Mouse (Mus musculus) thymus, postnatal 25 days (tissue): ENCODE data around the gene Apol7b.
"Not testable (repeated sequence)": the region's sequence is repeated elsewhere in the genome, so short reads cannot be mapped to it uniquely, and the experiment has no call there.

Source experiments
- DNase-seq: peaks from one replicate; pipeline ENCODE4 v3.0.0; 2022

Gene Apol7b

GRCm38 (mm10) chr15:77447392-77447791 lies at the start of gene Apol7b:
Gene Apol7b (minus strand): TSS chr15:77447492.
- not testable (repeated sequence) for DNase-seq

GRCm38 (mm10) chr15:77494694-77495093 lies 47.4 kb upstream of the Apol7b start:
- not testable (repeated sequence) for DNase-seq

- DNase-seq, result not testable (repeated sequence)
Observed at GRCm38 (mm10) chr15:77493181-77493580, 45.9 kb upstream of the Apol7b start.

DNA sequence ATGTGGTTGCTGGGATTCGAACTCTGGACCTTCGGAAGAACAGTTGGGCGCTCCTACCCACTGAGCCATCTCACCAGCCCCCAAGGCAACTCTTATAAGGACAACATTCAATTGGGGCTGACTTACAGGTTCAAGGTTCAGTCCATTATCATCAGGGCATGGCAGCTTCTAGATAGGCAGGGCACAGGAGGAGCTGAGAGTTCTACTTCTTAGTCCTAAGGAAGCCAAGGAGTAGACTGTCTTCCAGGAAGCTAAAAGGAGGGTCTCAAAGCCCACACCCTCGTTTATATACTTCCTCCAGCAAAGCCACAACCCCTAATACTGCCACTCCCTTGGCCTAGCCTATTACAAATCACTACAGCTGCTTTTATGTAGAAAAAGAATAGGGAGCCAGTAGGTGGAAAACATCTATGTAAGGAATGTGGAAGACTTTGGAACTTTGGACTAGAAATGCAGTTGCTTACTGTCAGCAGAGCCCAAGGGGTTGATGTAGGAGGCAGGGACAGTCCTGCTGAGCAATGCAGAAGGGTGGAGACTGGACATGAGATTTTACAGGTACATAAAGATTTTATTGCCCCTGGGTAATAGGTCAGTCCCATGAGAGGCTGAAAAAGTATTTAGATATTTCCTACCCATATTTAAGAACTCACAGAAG lies 35.0 kb upstream of the Apol7b start:
- no peak for DNase-seq

GRCm38 (mm10) chr15:77476693-77477092 lies 29.4 kb upstream of the Apol7b start, which contains the start of gene Apol10a:
Gene Apol10a (plus strand): TSS chr15:77477047.
- DNase-seq, result not testable (repeated sequence)

DNA sequence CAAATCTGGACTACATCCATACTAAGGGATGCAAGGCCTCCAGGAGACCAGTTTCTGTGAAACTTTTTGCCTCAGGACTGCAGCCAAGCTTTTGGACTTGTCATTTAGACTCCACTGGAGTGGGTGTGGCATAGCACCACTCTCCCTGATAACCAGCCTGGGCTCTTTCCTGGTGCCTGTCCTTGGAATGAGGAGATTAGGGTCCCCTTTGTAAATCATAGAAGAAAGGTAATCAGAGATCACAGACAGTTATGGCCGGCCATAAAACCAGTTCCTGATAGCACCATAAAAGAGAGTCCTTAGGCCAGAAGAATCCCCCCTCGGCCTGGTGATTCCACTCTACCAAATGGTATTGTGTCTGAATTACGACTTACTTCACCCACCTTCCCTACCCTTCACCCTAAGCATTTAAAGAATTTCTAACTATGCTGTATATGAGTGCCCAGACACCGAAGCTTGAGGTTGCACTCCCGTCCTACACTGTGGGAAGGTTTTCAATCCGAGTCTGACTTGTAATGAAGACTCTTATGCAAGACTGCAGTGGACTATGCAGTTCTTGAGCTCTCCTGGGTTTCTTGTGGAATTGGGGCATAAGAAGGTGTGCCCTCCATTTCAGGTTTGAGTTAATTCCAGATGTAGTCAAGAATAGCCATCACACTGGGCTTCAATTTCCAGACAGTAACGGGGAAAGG lies 27.6 kb upstream of the Apol7b start:
- not testable (repeated sequence) for DNase-seq

- peak; percentile 24 for DNase-seq
Observed at GRCm38 (mm10) chr15:77449927-77450326, 2.6 kb upstream of the Apol7b start.

GRCm38 (mm10) chr15:77445668-77446067 lies 1.6 kb downstream of the Apol7b start:
- not testable (repeated sequence) for DNase-seq

DNA sequence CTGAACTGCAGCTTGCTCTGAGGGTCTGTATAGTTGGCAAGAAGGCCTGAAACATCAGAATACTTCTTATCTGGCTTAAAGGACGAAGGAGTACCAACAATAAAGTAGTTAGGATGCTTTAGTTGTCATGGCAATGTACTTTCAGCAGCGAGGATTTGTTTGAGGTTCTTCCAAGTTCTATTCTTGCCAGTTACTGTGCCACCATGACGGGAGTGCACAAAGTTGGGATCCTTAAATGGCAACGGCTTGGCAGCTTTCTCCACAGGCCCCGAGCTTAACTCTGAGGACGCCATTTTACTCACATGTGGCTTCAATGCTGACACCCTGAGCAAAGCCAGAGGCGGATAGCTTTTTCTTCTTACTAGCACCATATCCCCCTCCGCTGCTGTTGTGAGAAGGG lies 2.5 kb downstream of the Apol7b start:
- not testable (repeated sequence) for DNase-seq

- not testable (repeated sequence) for DNase-seq
Observed at GRCm38 (mm10) chr15:77428690-77429448, 18.4 kb downstream of the Apol7b start.

DNA sequence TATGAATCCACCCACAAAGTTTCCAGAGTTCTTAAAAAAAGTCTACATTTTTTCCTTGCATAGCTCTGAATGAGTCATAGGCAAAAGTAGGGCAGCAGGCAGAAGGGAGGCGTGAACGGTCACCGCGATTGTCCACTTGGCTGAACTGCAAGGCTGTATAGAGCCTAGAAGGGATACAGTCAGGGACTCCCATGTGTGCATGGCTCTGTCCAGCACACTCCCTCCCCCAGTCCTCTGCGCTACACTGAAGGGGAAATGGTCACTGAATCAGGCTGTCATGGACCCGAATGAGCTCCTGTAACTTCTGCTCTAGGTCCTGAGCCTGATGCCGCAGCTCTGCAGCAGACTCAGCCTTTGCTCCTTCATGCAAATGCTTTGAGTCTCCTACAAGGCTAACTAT lies 24.4 kb downstream of the Apol7b start:
- DNase-seq, result not testable (repeated sequence)

DNA sequence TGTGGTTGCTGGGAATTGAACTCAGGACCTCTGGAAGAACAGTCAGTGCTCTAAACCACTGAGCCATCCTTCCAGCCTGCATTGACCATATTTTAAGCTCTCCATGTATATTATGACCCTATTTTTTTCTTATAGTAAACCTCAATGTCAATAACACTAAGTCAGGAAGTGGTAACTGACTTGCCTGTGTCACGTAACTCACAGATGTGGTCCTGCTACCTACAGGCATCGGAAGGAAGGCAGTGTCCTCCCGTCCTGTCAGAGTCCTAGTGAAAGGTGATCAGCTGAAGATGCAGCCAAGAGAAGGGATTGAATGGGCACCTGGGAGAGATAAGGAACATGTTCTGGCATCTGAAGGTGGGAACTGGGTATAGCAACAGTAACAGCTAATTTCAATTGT lies 27.6 kb downstream of the Apol7b start:
- DNase-seq, result not testable (repeated sequence)

- DNase-seq, result not testable (repeated sequence)
Observed at GRCm38 (mm10) chr15:77416655-77417333, 30.5 kb downstream of the Apol7b start.

DNA sequence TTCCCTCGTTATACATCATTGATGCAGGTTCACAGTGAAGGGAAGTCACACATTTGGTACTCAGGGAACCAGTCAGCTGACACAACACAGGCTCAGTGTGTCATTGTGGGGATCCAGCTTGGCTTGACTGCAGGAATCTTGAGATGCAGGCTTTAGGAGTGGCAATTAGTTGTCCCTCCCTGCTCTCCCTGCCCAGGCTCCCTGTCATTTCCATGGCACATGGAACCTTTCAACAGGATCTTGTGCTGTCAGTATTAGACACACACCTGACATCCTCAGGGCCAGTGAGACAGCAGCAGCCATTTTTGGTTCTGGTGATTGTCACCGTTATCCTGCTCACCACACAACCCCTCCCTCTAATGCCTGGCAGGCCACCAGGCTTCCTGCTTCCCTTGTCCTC lies 31.6 kb downstream of the Apol7b start:
- not testable (repeated sequence) for DNase-seq

- not testable (repeated sequence) for DNase-seq
Observed at GRCm38 (mm10) chr15:77412695-77413094, 34.6 kb downstream of the Apol7b start.

DNA sequence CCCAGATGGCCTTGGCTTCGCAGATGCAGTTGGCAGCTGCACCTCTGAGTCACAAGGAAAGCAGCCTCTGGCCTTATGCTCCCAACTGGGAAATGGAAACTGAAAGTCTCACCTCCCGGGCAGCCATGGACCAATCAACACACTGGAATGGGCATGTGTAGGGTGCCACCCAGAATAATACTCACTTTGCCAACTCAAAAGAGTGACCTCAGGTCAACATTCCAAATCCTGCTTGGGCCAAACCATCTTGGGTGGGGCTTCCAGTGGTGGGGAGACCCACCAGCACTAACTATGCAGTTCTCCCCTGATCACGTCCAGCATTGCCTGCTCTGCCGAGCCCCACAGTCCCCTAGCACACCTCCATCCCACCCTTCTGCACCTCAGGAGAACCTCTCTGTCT lies 36.3 kb downstream of the Apol7b start, which contains the start of gene Apol9a:
Apol9a (minus strand) TSS at position 101 of the 400 bp plus-strand sequence.
- not testable (repeated sequence) for DNase-seq

DNA sequence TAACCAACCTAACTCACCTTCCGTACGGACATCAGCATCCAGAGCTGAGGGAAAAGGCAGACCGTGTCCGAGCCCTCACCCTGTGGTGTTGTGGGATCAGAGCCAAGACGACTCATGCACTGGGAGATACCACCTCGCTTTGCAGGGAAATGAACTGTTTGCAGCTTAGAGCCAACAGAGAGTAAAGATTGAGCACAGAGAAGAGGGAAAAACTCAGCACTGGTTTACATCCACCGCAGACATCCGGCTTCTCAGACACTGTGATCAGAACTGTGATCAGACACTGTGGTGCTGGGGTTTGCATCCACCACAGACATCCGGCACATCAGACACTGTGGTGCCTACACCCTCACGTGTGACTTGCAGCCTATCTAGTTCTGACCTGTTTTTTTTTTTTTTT lies 40.9 kb downstream of the Apol7b start:
- DNase-seq, result peak; percentile 71

- peak; percentile 7 for DNase-seq
Observed at GRCm38 (mm10) chr15:77399027-77399426, 48.3 kb downstream of the Apol7b start, which contains the start of gene Apol7a. Gene Apol7a (minus strand): TSS chr15:77399110.

DNA sequence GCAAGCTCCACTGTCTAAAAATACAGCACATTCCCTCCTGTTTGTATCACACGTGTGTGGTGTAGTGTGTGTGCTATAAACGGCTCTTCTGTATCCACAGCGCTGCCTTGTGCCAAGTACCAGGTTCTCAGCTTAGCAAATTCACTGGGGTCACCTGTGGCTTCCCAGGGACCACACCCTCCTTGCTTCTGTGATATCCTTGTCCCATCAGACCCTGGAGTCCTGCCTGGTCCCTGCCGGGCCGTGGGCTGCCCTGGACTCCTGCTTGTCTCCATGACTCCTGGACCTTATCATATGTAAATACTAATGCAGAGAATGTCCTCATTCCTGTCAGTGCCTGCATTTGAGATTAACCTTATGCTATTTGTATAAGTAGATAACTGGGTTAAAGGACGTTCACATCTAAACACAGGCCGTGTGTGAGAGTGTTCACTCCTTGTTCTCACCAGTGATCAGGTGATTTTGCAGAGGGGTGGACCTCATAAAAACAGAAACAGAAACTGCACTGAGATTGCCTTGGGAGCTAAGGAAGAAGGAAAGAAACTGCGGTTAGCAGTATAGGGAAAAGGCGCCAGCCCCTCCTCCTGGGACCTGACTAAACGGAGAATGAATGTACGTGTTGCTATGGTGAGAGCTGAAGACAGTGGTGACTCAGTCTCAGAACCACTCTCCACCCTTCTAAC lies 49.7 kb downstream of the Apol7b start:
- DNase-seq, result not testable (repeated sequence)

GRCm38 (mm10) chr15:77393832-77394231 lies 53.5 kb downstream of the Apol7b start:
- not testable (repeated sequence) for DNase-seq

DNA sequence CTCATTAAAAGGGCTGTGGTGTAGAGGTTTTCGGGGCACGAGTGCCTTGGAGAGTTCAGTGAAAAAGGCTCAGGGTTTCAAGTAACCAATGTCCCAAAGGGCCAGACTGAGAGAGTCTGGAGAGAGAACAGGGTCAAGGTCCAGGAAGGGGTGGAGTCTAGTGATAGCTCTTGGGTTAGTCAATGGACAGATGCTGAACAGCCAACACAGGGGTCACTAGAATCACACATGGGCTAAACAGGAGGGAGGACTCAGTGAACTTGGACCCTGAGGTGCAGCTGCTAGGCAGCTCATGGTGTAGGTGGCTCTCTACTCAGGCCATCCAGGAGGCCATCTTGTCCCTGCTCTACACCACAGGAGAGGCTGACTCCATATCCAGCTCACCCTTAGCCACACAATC lies 59.8 kb downstream of the Apol7b start:
- no peak for DNase-seq
